Mouse (Mus musculus): Measurements from ENCODE around the gene Dnase1l1.
A peak's percentile ranks its signal among the peaks of the same experiment; 100 is the strongest.

Gene Dnase1l1

DNA sequence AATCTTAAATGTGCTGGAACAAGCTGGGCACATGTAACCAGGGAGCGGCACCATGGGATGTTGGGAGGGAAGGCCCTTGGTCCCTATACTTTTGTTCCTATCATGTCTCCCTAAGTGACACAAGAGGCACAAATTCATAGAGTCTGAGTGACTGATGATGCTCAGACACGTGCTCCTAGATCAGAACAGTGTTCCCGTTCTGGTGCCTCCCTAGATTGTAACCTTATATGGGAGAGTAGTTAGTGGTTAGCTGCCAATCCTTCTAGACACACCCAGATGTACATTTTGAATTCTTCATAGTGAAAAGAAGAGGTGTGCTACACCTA lies 12.4 kb downstream of the Dnase1l1 start:
- no peak for DNase-seq

DNA sequence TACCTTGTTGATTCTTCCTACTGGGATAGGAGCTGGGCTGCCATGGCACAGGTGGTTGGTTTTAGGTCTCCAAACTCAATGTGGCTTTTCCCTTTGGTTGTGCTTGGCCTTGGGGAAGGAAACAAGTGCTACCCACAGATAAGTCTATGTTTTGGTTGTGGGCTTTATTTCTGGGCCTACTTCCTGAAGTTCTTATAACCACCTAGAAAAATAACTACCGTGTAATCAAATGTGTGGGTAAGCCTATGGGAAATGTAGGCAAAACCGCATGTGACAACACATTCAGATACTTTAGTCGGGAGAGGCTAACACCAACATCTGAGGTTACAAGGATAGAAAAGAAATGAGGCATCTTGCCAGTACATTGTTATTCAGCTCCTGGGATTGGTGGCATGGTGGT lies 24.4 kb downstream of the Dnase1l1 start:
- DNase-seq, result no peak

DNA sequence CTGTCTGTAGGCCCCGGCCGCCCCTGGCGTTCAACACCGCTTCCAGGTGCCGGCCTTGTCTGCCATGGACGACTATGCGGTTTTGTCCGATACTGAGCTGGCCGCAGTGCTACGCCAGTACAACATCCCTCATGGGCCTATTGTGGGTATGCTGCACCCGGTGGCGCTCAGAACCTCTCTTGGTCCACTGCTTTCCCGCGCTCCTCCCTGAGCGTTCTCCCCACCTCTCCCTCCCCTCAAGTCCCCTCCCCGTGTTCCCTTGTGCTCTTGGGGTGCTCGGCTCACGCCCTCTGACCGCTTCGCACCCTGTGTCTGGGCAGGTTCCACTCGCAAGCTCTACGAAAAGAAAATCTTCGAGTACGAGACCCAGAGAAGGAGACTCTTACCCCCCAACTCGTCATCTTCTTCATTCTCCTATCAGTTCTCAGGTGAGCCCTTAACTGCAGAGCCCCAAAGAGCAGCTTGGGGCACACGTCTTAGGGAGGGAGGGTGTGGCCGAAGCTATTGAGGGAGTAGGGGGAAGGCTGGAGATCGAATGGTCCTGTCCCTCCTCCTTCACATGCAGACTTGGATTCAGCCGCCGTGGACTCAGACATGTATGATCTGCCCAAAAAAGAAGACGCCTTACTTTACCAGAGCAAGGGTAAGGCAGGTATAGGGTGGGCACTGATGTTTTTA lies 27.1 kb downstream of the Dnase1l1 start:
- no peak for DNase-seq

DNA sequence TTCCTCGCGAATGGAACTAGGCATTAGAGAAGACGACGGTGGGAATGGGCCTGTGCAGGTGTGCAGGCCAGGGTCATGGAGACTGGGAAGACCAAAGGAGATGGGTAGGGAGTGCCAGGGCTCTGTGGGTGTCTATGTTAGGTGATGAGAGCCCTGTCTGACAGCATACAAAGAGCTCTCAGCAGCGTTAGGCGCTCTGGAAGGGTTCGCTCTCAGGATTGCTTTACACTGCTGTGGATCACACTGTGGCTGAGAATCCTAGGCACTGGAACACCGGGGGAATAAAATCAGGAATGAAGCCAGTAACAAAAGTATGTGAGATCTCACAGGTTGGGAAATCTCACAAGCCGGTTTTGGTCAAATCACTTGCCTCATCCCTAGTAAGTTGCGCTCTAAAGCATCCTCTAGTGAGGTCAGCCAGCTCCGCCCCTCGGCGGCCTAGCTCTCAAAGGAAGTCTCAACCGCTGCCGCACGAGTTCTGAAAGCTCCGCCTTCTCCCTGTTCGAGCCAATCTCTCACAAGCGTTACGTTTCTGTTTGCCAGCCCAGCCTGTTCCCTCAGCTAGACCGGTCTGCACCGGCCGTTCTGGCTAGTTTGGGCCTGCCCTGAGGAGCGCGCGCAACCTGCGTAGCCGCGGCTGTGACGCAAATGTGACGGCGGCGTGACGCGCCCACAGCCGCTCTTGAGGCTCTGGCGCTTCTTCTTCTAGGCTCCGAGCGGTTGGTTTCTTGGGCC lies 27.8 kb downstream of the Dnase1l1 start, which contains the start of gene Emd:
Gene Emd, plus strand, starts transcription at position 535 of the 735 bp plus-strand sequence.
- peak; percentile 77 for DNase-seq

DNA sequence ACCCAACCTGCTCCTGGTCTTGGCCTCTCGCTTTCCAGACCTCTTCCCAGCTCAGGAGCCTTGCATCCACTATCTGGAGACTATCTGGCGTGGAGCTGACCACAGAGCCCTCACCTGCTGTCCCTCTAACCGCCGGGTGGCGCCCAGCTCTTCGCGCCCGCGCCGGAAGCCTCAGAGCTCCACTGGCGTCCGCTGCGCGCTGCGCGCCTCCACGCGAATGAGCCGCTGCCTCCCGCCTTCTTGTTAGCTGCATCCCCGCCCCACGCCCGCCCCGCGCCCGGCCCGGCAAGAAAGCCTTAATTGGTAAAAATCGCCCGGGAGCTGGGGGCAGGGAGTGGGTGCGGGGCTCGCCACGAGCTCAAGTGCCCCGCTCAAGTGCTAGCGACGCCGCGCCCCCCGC lies 32.5 kb downstream of the Dnase1l1 start, which contains the start of gene Flna:
Gene Flna, minus strand, starts transcription at position 206 of the 400 bp plus-strand sequence.
- peak; percentile 62 for DNase-seq

DNA sequence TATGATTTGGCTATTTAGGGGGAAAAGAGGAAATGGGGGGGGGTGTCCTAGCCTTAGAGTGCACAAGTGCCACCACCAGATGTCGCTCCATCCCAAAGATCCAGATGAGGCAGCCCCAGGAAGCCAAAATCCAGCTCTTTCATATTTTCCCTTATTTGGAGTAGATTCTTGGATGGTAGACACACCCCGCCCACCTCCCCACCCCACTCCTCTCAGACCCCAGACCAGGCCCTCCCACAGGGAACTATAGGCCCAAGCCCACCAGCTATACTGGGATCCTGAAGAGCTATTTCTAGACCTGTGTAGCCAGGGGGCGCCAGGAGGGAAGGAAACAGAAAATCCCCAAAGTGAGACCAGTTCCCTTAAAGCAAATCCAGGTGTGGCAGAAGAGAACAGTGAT lies 33.5 kb downstream of the Dnase1l1 start:
- DNase-seq, result peak; percentile 71

DNA sequence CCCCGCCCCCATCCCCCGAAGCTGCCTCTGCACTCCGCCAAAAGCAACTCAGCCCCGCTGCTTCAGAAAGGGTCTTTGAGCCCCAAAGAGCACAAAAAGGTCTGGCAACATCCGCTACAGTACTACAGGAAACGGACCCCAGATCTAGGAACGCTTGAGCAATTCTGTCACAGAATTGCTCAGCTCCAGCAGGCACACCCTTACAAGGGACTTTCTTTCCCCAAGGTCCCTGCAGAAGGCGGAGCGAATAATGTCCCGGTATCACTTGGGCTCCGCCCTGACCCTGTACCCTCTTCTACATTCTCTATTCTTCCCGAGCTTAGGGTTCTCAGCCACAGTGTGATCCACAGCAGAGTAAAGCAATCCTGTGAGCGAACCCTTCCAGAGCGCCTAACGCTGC lies 35.4 kb downstream of the Dnase1l1 start:
- DNase-seq, result no peak

DNA sequence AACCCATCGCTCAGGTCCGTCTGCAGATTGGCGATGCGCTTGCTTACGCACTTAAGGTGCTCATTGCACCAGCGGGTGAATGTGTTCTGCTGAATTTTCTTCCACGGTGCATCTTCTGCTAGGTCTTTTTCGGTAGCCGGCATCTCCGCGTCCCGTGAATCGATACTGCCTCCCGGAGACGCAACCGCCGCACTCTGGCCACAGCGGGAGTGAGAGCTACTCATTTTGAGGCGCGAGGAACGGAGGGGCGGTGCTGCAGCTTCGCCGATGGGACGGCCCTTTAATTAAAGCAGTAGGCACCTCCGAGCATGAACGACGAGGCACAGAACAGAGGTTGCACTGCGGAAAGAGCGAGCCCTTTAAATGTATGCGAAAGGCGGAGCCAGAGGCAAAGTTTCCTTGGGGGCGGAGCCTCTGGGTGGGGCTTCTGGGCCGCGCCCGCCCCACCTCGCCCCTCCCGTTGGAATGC lies 35.9 kb downstream of the Dnase1l1 start:
- DNase-seq, result peak; percentile 78

DNA sequence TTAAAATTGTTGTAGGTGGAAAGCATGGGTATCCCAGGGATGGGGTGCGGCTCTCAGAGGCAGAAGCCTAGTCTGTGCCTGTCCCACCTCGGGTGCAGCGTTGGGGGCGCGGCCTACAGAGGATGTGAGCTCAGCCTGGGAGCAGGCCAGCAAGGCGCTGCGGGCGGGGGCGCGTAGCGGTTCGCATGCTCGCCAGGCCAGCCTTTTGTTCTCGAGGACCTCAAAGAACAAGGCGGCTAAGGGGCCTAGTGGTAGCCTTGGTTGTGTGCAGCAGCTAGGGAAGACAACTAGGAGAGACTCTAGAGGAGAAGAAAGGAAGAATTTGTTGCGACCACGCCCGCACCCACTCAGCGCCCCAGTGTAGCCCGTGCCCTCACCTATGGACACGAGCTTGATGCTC lies 36.5 kb downstream of the Dnase1l1 start:
- DNase-seq, result peak; percentile 72

DNA sequence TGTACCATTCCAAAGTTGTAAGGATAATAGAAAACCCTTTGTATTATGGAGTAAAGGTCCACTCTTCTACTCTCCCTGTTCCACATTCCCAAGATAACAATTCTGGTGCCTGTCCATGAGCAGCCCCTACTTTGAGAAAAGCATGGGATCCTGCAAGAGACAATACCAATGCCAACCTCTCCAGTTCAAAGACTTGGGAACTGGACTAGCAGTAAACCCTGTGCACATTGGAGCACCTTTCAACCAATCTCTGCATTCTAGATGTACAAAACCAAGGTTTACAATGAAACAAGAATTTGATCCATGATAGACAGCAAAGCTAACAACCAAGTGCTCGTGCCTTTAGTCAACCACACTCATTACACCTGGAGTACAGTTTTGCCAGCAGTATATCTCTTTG lies 37.0 kb downstream of the Dnase1l1 start:
- DNase-seq, result no peak

DNA sequence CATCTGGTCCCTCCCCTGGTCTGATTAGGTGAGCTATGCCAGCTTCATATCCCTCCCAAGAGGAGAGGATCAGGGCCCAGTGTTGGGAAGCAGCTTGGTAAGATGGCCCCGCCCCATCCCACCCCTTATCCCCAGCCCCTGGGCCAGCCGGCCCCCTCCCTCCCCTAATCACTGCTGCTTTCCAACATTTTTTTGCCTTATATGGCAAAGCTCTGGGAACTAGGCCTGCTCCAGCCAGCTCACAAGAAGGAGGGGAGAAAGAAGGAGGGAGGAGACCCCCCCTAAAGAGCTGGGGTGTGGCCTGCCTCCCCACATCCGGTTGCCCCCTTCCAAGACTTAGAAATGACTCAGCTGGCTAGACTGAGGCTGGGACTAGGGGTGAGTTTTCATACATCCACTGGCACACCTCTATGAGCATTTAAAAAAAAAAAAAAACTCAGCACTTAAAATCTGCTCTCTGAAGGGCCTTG lies 37.5 kb downstream of the Dnase1l1 start:
- DNase-seq, result no peak

DNA sequence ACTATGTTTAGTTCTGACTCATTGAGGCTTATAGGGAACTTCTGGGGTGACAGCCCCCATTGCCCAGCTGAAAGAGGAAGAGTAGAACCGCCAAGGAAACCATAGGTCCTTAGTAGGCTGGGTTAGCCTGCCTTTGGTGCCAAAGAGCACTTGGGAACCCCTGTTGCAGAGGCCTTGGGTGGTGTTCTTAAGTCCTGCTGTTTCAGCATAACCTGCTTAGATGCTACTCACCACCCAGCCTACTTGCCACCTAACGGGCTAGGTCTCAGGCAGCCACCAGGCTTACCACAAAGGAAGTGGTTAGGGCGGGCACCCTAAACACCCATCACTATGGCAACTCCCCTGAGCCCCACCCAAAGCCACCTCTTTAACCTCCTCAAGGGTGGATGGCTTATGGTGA lies 38.3 kb downstream of the Dnase1l1 start:
- DNase-seq, result no peak

DNA sequence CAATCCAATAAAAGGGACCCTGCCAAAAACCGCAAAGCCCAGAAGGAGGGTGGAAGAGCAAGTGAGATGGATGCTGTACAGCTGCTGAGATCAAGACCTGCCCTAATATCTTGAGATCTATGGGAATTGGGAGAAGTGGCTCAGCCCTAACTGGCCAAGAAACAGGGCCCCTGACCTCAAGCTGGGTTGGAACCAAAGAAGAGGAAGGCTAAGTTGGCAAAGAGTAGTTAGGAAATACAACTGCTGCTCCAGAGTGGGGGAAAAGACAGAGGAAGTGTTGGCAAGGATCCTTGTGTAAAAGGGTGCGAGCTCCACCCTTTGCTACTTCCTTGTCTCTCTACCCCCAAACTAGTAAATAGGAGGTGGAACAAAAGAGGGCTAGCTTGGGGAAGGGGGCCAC lies 38.7 kb downstream of the Dnase1l1 start:
- no peak for DNase-seq

DNA sequence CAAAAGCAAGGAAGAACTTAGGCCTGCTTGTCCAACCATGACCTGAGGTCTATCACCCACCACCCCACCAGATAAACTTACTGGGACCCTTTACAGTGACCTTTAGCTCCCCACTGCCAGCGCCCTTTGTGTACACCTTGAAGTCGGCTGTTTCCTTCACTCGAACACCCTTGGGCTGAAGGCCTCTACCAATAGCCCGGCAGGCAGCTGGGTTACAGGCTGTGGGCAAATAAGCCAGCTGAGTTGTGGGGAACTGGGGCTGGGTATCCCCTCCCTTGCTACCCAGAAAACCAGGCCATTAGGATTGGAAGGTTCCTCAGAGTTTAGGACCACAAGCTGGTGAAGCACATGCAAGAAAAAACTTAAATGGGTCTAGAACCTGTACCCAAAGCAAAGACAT lies 41.8 kb downstream of the Dnase1l1 start:
- no peak for DNase-seq

DNA sequence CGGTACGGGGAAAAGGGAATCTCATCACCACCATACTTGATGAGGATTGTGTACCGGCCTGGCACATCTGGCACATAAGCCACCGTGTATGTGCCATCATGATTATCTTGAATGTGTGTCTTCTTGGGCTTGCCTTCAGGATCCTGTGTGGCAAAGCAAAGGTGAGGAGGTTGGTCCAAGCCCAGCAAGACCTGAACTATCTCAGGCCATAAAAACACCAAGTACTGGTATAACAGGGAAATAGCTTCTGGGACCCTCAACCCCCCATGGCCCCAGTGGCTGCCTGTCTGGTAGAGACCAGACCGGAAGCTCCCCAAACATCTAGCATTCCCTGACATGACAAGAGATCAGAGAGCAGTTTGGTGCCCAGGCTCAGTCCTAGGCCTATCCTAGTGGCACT lies 48.9 kb downstream of the Dnase1l1 start:
- DNase-seq, result no peak

DNA sequence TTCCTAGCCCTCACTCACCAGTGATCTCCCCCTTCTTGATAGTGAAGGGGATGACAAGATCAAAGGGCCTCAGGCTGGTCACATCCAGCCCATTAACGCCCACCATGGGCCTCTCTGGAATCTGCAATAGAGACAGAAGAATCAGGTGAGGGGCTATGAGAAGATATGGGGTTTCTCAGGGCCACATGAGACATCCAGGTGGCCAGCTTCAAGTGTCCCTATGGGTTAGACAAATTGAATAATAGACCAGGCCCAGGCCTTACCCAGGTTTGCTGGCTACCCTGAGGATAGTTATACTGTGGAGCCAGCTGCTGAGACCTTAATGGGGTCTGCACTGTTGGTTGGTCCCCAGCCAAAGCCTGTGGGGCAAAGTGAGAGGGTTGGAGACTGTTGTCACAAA lies 52.1 kb downstream of the Dnase1l1 start:
- DNase-seq, result no peak
